Mouse (Mus musculus): ENCODE results near the gene Gm14322. TPM values are rescaled to one million over a fixed set of nuclear protein-coding genes. Genes with fewer than 3 reads are reported as not detected.
"Not testable (repeated sequence)": the region's sequence is repeated elsewhere in the genome, so short reads cannot be mapped to it uniquely, and the experiment has no call there.

Gm14322 gene
- polyA plus RNA-seq (2016; fragmentation: Nextera tagmentation; extraction: Ambion mirVana): 4.8 and 4.9 TPM in 2 replicates

DNA sequence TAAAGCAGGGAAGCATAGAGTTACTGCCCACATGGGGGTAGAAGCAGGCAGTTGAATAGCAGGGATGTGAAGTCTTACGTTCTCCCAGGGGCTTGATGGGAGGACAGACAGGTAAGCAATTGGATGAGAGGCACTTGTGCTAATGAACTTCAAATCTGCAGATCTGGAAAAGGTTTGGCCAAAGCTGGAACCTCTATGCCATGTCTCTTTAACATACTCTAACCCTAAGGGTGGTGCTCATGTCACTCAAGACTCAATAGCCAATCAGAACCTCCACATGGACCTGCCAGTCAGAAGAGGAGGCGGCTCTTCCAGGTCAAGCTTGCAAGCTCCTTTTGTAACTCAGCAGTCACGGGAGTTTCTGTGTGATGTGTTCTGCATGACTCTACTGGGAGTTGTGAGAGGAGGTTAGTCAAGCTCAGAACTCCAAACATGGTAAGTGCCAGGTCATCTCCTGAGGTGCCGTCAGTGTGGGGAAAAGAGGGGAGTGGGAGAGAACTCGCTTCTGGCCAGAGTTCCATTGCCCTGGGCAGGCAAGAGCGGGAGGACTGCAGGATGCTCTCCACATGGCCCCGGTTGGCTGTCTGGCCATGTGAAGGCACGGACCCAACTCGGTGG is at the start of gene Gm14322:
Gene Gm14322, plus strand, starts transcription at position 348 of the 618 bp plus-strand sequence.
- 11% methylated on average over 9 of the region's 9 CpGs for WGBS

DNA sequence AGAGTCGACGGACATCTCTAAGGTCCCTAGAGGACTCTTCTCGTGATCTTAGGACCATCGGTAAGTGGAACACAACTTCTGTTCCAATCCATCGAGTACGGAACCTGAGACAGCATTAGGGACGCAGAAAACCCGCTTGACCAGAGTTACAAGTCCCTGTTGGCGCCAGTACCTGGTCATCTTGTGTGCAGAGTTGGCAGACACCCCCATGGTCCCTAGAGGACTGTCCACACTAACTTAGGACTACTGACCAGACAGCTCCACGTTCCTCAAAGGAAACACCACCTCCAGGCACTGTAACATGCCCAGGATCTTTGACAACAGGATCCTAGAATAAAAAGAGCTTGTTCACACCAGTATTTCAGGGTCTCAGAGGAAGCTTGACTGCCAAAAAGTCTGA is 17.6 kb upstream of the Gm14322 start:
- not testable (repeated sequence) for H3K4me3 ChIP-seq; ATAC-seq (ENCODE audit: insufficient number of reproducible peaks, low FRiP score); H3K4me1 ChIP-seq (replicated peaks); H3K9me3 ChIP-seq (replicated peaks); H3K27ac ChIP-seq (ENCODE audit: poor library complexity, severe bottlenecking); H3K9ac ChIP-seq; H3K36me3 ChIP-seq; H3K27me3 ChIP-seq (replicated peaks); H3K4me2 ChIP-seq
- whole genome bisulfite sequencing: 64% methylated on average over 6 of the region's 10 CpGs

More for the DNA sequence above, at the start of gene Gm14322:
- H3K9ac ChIP-seq; H3K27ac ChIP-seq (ENCODE audit: poor library complexity, severe bottlenecking); H3K4me1 ChIP-seq (replicated peaks); H3K9me3 ChIP-seq (replicated peaks); H3K27me3 ChIP-seq (replicated peaks); H3K36me3 ChIP-seq; ATAC-seq (ENCODE audit: insufficient number of reproducible peaks, low FRiP score): not testable (repeated sequence)
- peak within 1 kb of the TSS; percentile 51 for H3K4me2 ChIP-seq
- peak within 1 kb of the TSS; percentile 48 for H3K4me3 ChIP-seq

DNA sequence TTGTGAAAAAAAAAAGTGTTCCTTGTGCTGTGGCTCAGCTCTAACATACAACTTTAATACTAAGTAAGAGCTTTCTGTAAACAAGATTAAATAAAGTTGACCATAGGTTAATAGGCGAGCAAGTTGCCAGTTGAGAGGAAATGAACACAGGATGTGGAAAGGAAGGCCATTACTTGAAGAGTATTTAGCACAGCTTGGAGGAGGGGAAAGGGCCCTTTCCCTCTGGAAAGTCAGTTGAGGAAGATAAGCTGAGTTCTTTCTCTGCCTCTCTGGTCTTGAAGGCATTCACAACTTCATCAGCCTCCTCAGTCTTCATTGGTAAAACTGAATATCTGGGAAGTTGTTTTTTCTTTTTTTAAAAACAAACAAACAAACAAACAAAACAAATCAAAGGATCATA is 28.3 kb downstream of the Gm14322 start:
- WGBS: 36% methylated on average over 1 of the region's 1 CpGs
- H3K27ac ChIP-seq (ENCODE audit: poor library complexity, severe bottlenecking): not testable (repeated sequence)

DNA sequence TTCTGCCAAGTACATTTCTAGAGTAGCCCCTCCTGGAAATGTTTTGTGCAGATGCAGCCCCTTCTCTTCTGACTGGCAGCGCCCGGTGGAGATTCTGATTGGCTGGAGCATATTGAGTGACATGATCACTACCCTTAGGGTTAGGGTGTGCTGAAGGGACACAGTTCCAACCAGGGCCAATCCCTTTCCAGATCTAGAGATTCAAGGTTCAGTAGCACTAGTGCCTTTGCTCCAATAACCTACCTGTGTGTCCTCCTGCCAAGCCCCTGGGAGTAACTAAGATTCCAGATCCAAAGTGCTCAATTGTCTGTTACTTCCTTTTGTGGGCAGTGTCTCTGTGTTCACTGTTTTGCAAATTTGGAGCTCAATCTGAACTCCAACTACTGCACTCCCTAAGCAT is 47.1 kb downstream of the Gm14322 start:
- not testable (repeated sequence) for H3K27me3 ChIP-seq (replicated peaks); H3K4me2 ChIP-seq; H3K4me1 ChIP-seq (replicated peaks); H3K9me3 ChIP-seq (replicated peaks); H3K27ac ChIP-seq (ENCODE audit: poor library complexity, severe bottlenecking); ATAC-seq (ENCODE audit: insufficient number of reproducible peaks, low FRiP score); H3K36me3 ChIP-seq; H3K9ac ChIP-seq; H3K4me3 ChIP-seq
- no CpG with 5 or more reads among the region's 2 CpGs for WGBS

More for the DNA sequence above, 28.3 kb downstream of the Gm14322 start:
- not testable (repeated sequence) for H3K9ac ChIP-seq; H3K4me2 ChIP-seq; H3K27me3 ChIP-seq (replicated peaks); ATAC-seq (ENCODE audit: insufficient number of reproducible peaks, low FRiP score); H3K9me3 ChIP-seq (replicated peaks); H3K36me3 ChIP-seq; H3K4me3 ChIP-seq; H3K4me1 ChIP-seq (replicated peaks)

Other genes starting within 250 kb of the Gm14322 start
- not detected in 2 replicates for gene Gm14406, start 181.1 kb upstream of the Gm14322 start, polyA plus RNA-seq (2016; fragmentation: Nextera tagmentation; extraction: Ambion mirVana)
- gene Gm14325, start 81.0 kb downstream of the Gm14322 start, polyA plus RNA-seq (2016; fragmentation: Nextera tagmentation; extraction: Ambion mirVana): 34.3 and 35.8 TPM in 2 replicates
- 3.8 and 4.8 TPM in 2 replicates for gene Gm14327, start 137.8 kb downstream of the Gm14322 start, polyA plus RNA-seq (2016; fragmentation: Nextera tagmentation; extraction: Ambion mirVana)
- 0.33 TPM in 1 of 2 replicates, not detected in the other for gene Zfp972, start 166.3 kb downstream of the Gm14322 start, polyA plus RNA-seq (2016; fragmentation: Nextera tagmentation; extraction: Ambion mirVana)
- 17.2 and 19.0 TPM in 2 replicates for gene Gm14326, start 198.0 kb downstream of the Gm14322 start, polyA plus RNA-seq (2016; fragmentation: Nextera tagmentation; extraction: Ambion mirVana)

All from heart, embryonic 12.5 days (tissue).